Mouse (Mus musculus): Measurements from ENCODE around the gene Trim65. TPM values are rescaled to one million over a fixed set of nuclear protein-coding genes. Genes with fewer than 3 reads are reported as not detected.
"Not testable (repeated sequence)": the region's sequence is repeated elsewhere in the genome, so short reads cannot be mapped to it uniquely, and the experiment has no call there.

The Trim65 gene
- polyA plus RNA-seq, 1 experiment from 2014 or later, result 2.1 TPM

DNA sequence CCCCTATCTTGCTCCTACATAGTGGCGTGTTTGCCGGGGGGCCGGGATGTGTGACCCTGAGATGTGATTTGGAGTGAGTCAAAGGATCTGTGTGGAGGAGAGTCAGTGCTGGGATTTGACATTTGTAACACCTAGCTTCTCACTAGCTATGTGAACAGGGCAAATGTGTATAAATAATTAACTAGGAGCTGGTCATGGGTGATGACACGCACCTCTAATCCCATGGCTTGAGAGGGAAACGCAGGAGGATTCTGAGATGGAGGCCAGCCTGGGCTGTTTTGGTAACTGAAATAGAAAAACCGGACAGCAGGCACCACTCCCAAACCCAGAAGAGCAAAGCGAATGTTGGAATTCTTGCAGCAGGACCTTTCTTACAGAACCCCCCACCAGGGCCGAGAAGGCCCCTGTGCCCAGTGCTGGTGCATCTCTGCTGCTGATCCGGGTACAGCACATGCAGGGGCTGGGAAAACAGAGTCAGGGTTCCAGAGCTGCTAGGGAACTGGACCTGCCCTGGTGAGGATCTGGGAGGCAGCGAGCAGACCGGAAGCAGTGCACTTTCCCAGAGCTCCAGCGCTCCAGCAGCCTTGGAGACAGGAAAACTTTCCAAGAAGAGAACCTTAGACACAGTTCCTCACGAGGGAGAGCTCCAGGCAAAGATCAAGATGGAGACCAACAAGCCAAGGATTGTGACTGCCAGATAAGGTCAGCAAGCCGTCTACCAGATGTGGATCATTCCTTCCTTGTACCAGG is 32.0 kb downstream of the Trim65 start:
- Histone ChIP-seq H3K4me3 (replicated peaks) (no peak overlapping the region), H3K27me3 (no peaks in the 10 kb centered on the region), H3K4me1 (replicated peaks) (peaks cover 30% of the 10 kb centered on the region), H3K36me3 (no peaks in the 10 kb centered on the region), H3K9ac (replicated peaks) (no peak overlapping the region), H3K27ac (no peak overlapping the region), H3K4me2 (no peak overlapping the region), H3K9me3 (peaks cover 7% of the 10 kb centered on the region; the same call in 1 of the 2 replicates)
- ATAC-seq (ENCODE audit: insufficient number of reproducible peaks, insufficient read depth, low FRiP score, low TSS enrichment, low read depth), result no peak
- WGBS, result 73% methylated on average over 14 of the region's 14 CpGs

DNA sequence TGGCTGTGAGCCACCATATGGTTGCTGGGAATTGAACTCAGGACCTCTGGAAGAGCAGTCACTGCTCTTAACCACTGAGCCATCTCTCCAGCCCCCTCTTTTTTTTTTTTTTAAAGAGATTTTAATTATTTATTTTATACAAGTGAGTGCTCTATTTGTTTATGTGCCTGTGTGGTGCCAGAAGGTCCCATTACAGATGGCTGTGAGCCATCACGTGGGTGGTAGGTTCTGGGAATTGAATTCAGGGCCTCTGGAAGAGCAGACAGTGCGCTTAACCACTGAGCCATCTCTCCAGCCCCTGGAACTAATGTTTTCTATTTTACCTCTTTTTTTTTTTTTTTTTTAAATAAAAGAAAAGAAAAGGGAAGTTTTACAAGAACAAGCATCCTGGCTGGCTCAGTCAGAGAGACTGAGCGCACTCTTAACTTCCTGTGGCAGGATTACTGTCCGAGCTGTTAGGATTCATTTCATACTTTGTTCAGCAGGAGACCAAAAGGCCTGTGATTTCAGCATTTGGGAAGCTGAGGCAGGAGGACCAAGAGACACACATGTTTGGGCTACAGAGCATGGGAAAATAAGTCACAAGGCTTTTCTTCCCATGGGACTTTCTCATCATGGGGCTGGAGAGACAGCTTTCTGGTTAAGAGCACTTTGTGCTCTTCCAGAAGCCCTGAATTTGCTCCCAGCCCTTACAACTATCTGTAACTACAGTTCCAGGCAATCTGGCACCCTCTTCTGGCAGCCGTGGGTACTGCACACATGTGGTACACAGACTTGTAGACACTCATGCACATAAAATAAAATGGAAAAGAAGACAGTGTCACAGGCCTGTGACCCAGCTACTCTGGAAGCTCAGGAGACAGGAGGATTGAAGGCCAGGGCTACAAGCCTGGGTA is 34.5 kb downstream of the Trim65 start:
- no peak for ATAC-seq (ENCODE audit: insufficient number of reproducible peaks, insufficient read depth, low FRiP score, low TSS enrichment, low read depth)
- no peak overlapping the region for H3K4me3 ChIP-seq (replicated peaks)
- H3K4me1 ChIP-seq (replicated peaks), result peaks cover 10% of the 10 kb centered on the region; the same call in 1 of the 2 replicates
- 95% methylated on average over 5 of the region's 5 CpGs for WGBS
- no peaks in the 10 kb centered on the region for H3K36me3 ChIP-seq
- H3K4me2 ChIP-seq, result no peak overlapping the region
- no peak overlapping the region for H3K9ac ChIP-seq (replicated peaks)
- peaks cover 7% of the 10 kb centered on the region; the same call in 1 of the 2 replicates for H3K9me3 ChIP-seq
- no peaks in the 10 kb centered on the region for H3K27me3 ChIP-seq
- H3K27ac ChIP-seq, result no peak overlapping the region

DNA sequence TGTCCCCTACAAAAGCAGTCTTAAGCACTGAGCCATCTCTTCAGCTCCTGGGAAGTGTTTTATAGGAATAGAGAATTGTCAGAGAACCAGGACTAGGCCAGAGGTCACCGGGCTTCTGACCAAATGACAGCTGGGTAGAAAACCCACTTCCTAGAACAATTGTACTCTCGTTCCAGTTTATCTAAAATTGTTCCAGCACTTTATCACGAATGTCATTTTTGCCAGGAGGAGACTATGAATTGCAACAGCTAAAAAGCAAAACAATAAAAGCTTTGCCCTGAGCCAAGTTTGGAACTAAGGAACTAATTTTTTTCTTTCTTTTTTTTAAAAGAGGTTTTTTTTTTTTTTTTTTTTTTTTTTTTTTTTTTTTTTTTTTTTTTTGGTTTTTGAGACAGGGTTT is 35.4 kb downstream of the Trim65 start:
- no peak overlapping the region for H3K9ac ChIP-seq (replicated peaks)
- H3K27ac ChIP-seq, result no peak overlapping the region
- H3K4me1 ChIP-seq (replicated peaks), result peaks cover 3% of the 10 kb centered on the region; the same call in 1 of the 2 replicates
- WGBS, result 77% methylated on average over 3 of the region's 3 CpGs
- no peak overlapping the region for H3K4me2 ChIP-seq
- H3K4me3 ChIP-seq (replicated peaks), result no peak overlapping the region
- H3K27me3 ChIP-seq, result no peaks in the 10 kb centered on the region
- ATAC-seq (ENCODE audit: insufficient number of reproducible peaks, insufficient read depth, low FRiP score, low TSS enrichment, low read depth), result no peak
- no peaks in the 10 kb centered on the region for H3K36me3 ChIP-seq
- H3K9me3 ChIP-seq, result peaks cover 7% of the 10 kb centered on the region; the same call in 1 of the 2 replicates

DNA sequence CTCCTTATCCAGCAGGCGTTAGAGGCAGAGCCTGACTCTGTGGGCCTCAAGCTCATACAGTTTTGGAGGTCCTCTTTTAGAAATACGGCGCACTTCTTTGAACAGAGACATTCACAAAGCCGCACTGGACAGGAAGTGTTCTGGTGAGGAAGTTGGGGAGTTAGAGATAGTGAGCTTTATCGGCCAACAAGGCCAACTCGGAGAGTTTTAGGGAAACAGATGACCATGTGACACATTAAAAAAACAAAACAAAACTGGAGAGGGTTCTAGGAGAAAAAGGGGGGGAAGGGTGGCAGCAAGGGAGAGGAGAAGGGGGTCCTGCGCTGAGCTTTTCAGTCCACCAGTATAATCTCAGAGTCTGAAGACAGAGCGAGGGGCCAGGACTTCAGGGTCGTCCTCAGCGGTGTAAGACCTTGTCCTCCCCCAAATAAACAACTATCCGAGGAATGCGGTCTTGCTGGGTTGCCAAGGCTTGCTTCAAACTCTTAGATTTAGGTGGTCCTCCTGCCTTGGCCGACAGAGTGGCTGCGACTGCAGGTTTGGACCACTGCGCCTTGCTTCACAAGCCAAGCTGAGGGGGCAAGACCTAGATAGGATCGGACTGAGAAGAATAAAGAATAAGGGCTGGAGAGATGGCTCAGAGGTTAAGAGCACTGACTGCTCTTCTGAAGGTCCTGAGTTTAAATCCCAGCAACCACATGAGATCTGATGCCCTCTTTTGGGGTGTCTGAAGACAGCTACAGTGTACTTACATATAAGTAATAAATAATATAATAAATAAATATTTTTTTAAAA is 37.0 kb downstream of the Trim65 start:
- Histone ChIP-seq H3K4me1 (replicated peaks) (no peaks in the 10 kb centered on the region), H3K36me3 (no peaks in the 10 kb centered on the region), H3K4me2 (no peak overlapping the region), H3K27ac (no peak overlapping the region), H3K27me3 (no peaks in the 10 kb centered on the region), H3K4me3 (replicated peaks) (no peak overlapping the region), H3K9ac (replicated peaks) (no peak overlapping the region), H3K9me3 (peaks cover 7% of the 10 kb centered on the region; the same call in 1 of the 2 replicates)
- ATAC-seq (ENCODE audit: insufficient number of reproducible peaks, insufficient read depth, low FRiP score, low TSS enrichment, low read depth), result no peak
- WGBS, result 66% methylated on average over 16 of the region's 16 CpGs

DNA sequence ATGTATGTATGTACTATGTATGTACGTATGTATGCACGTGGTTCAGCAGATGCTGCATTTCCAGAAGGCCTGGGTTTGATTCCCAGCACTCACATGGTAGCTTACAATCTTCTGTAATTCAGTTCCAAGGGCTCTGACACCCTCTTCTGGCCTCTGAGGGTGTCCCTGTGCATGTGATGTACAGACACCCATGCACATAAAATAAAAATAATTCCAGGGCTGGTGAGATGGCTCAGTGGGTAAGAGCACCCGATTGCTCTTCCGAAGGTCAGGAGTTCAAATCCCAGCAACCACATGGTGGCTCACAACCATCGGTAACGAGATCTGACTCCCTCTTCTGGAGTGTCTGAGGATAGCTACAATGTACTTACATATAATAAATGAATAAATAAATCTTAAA is 38.0 kb downstream of the Trim65 start:
- not testable (repeated sequence) for H3K9ac ChIP-seq (replicated peaks); H3K4me2 ChIP-seq; H3K4me3 ChIP-seq (replicated peaks); H3K27me3 ChIP-seq; H3K4me1 ChIP-seq (replicated peaks); H3K36me3 ChIP-seq; H3K9me3 ChIP-seq; ATAC-seq (ENCODE audit: insufficient number of reproducible peaks, insufficient read depth, low FRiP score, low TSS enrichment, low read depth); H3K27ac ChIP-seq
- WGBS, result 93% methylated on average over 6 of the region's 6 CpGs

DNA sequence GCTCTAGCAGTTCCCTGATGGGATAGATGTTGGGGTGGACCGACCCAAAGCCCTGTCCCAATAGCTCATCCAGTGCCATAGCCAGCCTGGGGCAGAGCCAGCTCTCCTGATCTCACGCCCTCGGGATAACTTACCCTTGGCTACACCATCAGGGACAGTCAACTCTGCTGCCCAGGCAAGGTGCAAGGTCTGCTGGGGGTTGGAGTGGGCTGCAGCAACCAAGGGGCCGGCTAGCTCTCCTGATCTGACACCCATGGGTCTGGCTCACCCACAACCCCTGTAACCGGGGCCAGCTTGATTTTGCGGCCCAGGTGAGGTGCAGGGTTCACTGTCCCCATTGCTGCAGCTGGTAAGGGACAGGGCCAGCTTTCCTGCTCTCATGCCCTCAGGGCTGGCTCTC is 39.3 kb downstream of the Trim65 start:
- H3K36me3 ChIP-seq, result no peaks in the 10 kb centered on the region
- peaks cover 1% of the 10 kb centered on the region; the same call in 1 of the 2 replicates for H3K9me3 ChIP-seq
- no peak overlapping the region for H3K27ac ChIP-seq
- no peak overlapping the region for H3K4me3 ChIP-seq (replicated peaks)
- no peaks in the 10 kb centered on the region for H3K27me3 ChIP-seq
- WGBS, result 85% methylated on average over 6 of the region's 6 CpGs
- no peak for ATAC-seq (ENCODE audit: insufficient number of reproducible peaks, insufficient read depth, low FRiP score, low TSS enrichment, low read depth)
- no peak overlapping the region for H3K9ac ChIP-seq (replicated peaks)
- peaks cover 10% of the 10 kb centered on the region for H3K4me1 ChIP-seq (replicated peaks)
- no peak overlapping the region for H3K4me2 ChIP-seq

DNA sequence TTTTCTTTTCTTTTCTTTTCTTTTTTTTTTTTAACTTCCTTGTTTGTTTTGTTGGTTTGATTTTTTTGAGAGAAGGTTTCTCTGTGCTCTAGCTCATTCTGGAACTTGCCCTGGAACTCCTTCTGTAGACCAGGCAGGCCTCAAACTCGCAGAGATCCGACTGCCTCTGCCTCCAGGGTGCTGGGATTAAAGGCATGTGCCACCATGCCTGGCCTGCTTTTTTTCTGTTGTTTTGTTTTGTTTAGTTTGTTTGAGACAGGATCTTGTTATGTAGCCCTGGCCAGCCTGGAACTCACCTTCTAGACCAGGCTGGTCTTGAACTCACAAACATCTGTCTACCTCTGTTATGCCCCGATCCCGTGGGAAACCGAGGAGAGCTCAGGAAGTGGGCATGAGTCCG is 41.4 kb downstream of the Trim65 start:
- 89% methylated on average over 6 of the region's 6 CpGs for WGBS
- Histone ChIP-seq H3K4me1 (replicated peaks) (peaks cover 18% of the 10 kb centered on the region), H3K4me3 (replicated peaks) (no peak overlapping the region), H3K36me3 (peaks cover 2% of the 10 kb centered on the region; the same call in 1 of the 2 replicates), H3K9me3 (no peaks in the 10 kb centered on the region), H3K9ac (replicated peaks) (no peak overlapping the region), H3K4me2 (no peak overlapping the region), H3K27me3 (no peaks in the 10 kb centered on the region), H3K27ac (no peak overlapping the region)
- no peak for ATAC-seq (ENCODE audit: insufficient number of reproducible peaks, insufficient read depth, low FRiP score, low TSS enrichment, low read depth)

DNA sequence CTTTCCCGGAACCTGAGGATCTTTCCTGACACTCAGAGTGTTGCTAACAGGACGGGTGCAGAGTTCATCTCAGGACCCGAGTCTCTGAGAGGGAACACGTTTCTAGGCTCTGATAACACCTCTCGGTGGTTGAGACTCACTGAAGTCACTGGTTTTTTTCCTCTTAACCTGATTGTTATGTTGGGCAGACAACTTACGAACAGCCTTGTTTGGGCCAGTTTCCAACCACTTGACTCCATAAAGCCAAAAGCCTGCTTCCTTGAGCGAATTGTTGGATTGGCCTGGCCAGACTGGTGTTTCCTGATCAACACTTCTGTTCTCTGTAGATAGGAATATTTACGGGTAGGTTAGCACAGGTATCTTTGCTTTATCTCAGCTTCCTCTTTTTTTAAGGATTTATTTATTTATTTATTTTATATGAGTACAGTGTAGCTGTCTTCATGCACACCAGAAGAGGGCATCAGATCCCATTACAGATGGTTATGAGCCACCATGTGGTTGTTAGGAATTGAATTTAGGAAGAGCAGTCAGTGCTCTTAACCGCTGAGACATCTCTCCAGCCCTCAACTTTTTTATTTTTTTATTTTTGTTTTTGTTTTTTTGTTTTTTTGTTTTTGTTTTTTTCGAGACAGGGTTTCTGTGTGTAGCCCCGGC is 42.1 kb downstream of the Trim65 start:
- peaks cover 8% of the 10 kb centered on the region for H3K36me3 ChIP-seq
- no peak overlapping the region for H3K27ac ChIP-seq
- no peaks in the 10 kb centered on the region for H3K9me3 ChIP-seq
- no peaks in the 10 kb centered on the region for H3K27me3 ChIP-seq
- H3K4me3 ChIP-seq (replicated peaks), result no peak overlapping the region
- H3K9ac ChIP-seq (replicated peaks), result no peak overlapping the region
- ATAC-seq (ENCODE audit: insufficient number of reproducible peaks, insufficient read depth, low FRiP score, low TSS enrichment, low read depth), result no peak
- H3K4me2 ChIP-seq, result no peak overlapping the region
- WGBS, result 87% methylated on average over 11 of the region's 11 CpGs
- peaks cover 18% of the 10 kb centered on the region for H3K4me1 ChIP-seq (replicated peaks)

DNA sequence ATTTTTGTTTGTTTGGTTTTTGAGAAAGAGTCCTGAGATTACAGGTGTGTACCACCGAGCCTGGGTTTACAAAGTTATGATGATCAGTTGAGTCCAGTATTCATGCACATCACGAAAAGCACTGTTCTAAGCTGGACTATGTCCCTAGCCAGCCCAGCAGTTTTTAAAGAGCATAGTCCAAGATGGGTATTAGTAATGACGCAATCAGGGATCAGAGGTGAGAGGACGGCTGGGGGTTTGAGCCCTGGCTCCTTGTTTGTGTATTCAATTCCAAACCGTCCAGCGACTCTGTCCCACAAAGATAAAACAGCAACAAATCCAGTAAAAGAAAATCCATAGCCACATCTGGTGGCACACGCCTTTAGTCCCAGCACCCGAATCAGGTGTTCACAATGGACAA is 42.7 kb downstream of the Trim65 start:
- Histone ChIP-seq H3K9me3 (no peaks in the 10 kb centered on the region), H3K4me3 (replicated peaks) (no peak overlapping the region), H3K36me3 (peaks cover 15% of the 10 kb centered on the region), H3K27me3 (no peaks in the 10 kb centered on the region), H3K27ac (no peak overlapping the region), H3K9ac (replicated peaks) (peak overlapping the region; percentile 13; the same call in 1 of the 2 replicates), H3K4me2 (peak overlapping the region; percentile 57), H3K4me1 (replicated peaks) (peaks cover 18% of the 10 kb centered on the region)
- ATAC-seq (ENCODE audit: insufficient number of reproducible peaks, insufficient read depth, low FRiP score, low TSS enrichment, low read depth), result no peak
- 85% methylated on average over 8 of the region's 8 CpGs for WGBS

DNA sequence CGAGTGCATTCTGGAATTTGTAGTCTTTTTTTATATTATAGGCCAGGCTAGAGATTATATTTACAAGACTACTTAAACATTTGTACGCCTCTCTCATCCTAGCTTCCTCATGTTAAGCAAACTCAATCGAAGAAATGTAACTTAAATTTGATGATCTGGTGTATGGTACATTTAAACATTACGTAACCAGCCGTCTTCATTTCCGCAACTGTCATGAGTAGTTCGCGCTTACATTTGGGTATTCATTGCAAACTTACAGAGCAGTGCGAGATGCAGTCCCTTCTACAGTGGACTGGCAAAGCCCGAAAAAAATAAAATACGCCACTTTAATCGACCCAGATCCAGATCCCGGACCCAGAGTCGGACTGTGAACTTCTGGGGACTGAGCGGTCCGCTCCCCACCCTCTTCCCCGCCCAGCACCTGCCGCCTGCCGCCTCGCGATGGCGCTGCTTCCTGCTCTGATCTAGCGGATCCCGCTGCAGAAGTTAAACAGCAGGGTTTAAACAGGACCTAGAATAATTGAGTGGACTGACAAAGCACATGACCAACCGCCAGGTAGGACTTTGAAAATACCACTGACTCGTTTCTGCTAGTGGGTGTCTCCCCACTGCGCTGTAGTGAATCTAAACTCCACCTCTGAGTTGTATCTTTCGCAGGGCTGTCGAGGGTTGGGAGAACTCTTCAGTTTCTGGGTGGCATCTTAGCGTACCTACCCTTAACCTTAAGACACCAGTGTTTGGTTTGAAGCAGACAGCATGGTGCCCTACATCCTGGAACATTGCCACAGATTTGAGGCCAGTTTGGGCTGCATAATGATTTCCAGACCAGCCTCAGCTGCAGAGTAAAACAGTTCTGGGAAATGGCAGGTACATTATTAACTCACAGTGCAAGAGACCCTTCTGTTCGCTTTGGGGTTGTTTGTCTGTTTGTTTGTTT is 43.5 kb downstream of the Trim65 start:
- Histone ChIP-seq H3K27me3 (no peaks in the 10 kb centered on the region), H3K36me3 (peaks cover 20% of the 10 kb centered on the region), H3K4me2 (peak overlapping the region; percentile 57), H3K4me3 (replicated peaks) (peak overlapping the region; percentile 51), H3K4me1 (replicated peaks) (peaks cover 18% of the 10 kb centered on the region), H3K27ac (peak overlapping the region; percentile 60), H3K9me3 (no peaks in the 10 kb centered on the region), H3K9ac (replicated peaks) (peak overlapping the region; percentile 13; the same call in 1 of the 2 replicates)
- peak; percentile 62 for ATAC-seq (ENCODE audit: insufficient number of reproducible peaks, insufficient read depth, low FRiP score, low TSS enrichment, low read depth)
- WGBS, result 3% methylated on average over 31 of the region's 31 CpGs

Measured in limb, embryonic 12.5 days (tissue).